Mouse (Mus musculus): ENCODE data around the gene Lgals7. TPM values are rescaled to one million over a fixed set of nuclear protein-coding genes. Genes with fewer than 3 reads are reported as not detected.

Gene Lgals7
- polyA plus RNA-seq, 1 experiment from 2014 or later, result 0.34 TPM

GRCm38 (mm10) chr7:28886486-28886885 is 22.8 kb downstream of the Lgals7 start:
- H3K27ac ChIP-seq (ENCODE audit: low read depth), result no peak overlapping the region
- H3K4me1 ChIP-seq (ENCODE audit: insufficient read depth), result peaks cover 5% of the 10 kb centered on the region; the same call in 1 of the 2 replicates
- H3K36me3 ChIP-seq (replicated peaks; ENCODE audit: insufficient read depth, low read length), result peaks cover 3% of the 10 kb centered on the region
- H3K4me2 ChIP-seq (ENCODE audit: low read depth, low read length), result no peak overlapping the region
- no peak overlapping the region for H3K4me3 ChIP-seq (ENCODE audit: low read depth, low read length)
- H3K9me3 ChIP-seq (ENCODE audit: low read length), result no peaks in the 10 kb centered on the region
- ATAC-seq (no peak), DNase-seq (no peak)
- H3K27me3 ChIP-seq (ENCODE audit: insufficient read depth, low read length), result peaks cover 22% of the 10 kb centered on the region
- no peak overlapping the region for H3K9ac ChIP-seq (replicated peaks)
- 24% methylated on average over 14 of the region's 14 CpGs for whole genome bisulfite sequencing (ENCODE audit: insufficient replicate concordance)
- TF ChIP-seq CTCF (IDR thresholded peaks at IDR 0.05; ENCODE audit: low read depth) (no peak), EP300 (IDR thresholded peaks at IDR 0.05; ENCODE audit: low read depth) (no peak)

GRCm38 (mm10) chr7:28888701-28889161 is 25.1 kb downstream of the Lgals7 start:
- TF ChIP-seq CTCF (IDR thresholded peaks at IDR 0.05; ENCODE audit: low read depth) (no peak), EP300 (IDR thresholded peaks at IDR 0.05; ENCODE audit: low read depth) (no peak)
- Histone ChIP-seq H3K9ac (replicated peaks) (peak overlapping the region; percentile 35; the same call in 1 of the 2 replicates), H3K27me3 (ENCODE audit: insufficient read depth, low read length) (peaks cover 22% of the 10 kb centered on the region), H3K36me3 (replicated peaks; ENCODE audit: insufficient read depth, low read length) (peaks cover 23% of the 10 kb centered on the region), H3K4me2 (ENCODE audit: low read depth, low read length) (peak overlapping the region; percentile 50), H3K4me3 (ENCODE audit: low read depth, low read length) (peak overlapping the region; percentile 12; the same call in 1 of the 2 replicates), H3K4me1 (ENCODE audit: insufficient read depth) (peaks cover 5% of the 10 kb centered on the region; the same call in 1 of the 2 replicates), H3K27ac (ENCODE audit: low read depth) (no peak overlapping the region), H3K9me3 (ENCODE audit: low read length) (no peaks in the 10 kb centered on the region)
- 8% methylated on average over 24 of the region's 27 CpGs for WGBS (ENCODE audit: insufficient replicate concordance)
- no peak for ATAC-seq
- DNase-seq, result no peak

GRCm38 (mm10) chr7:28892601-28893000 is 28.9 kb downstream of the Lgals7 start:
- ATAC-seq (no peak), DNase-seq (no peak)
- no peak overlapping the region for H3K4me2 ChIP-seq (ENCODE audit: low read depth, low read length)
- TF ChIP-seq CTCF (IDR thresholded peaks at IDR 0.05; ENCODE audit: low read depth), result no peak
- TF ChIP-seq EP300 (IDR thresholded peaks at IDR 0.05; ENCODE audit: low read depth), result no peak
- peaks cover 5% of the 10 kb centered on the region; the same call in 1 of the 2 replicates for H3K4me1 ChIP-seq (ENCODE audit: insufficient read depth)
- WGBS (ENCODE audit: insufficient replicate concordance), result 92% methylated on average over 17 of the region's 17 CpGs
- H3K9ac ChIP-seq (replicated peaks), result no peak overlapping the region
- H3K9me3 ChIP-seq (ENCODE audit: low read length), result no peaks in the 10 kb centered on the region
- H3K27me3 ChIP-seq (ENCODE audit: insufficient read depth, low read length), result peaks cover 17% of the 10 kb centered on the region
- peaks cover 61% of the 10 kb centered on the region for H3K36me3 ChIP-seq (replicated peaks; ENCODE audit: insufficient read depth, low read length)
- H3K27ac ChIP-seq (ENCODE audit: low read depth), result no peak overlapping the region
- H3K4me3 ChIP-seq (ENCODE audit: low read depth, low read length), result no peak overlapping the region

GRCm38 (mm10) chr7:28893643-28894265 is 30.1 kb downstream of the Lgals7 start:
- Histone ChIP-seq H3K4me2 (ENCODE audit: low read depth, low read length) (no peak overlapping the region), H3K9ac (replicated peaks) (no peak overlapping the region), H3K4me3 (ENCODE audit: low read depth, low read length) (no peak overlapping the region), H3K36me3 (replicated peaks; ENCODE audit: insufficient read depth, low read length) (peaks cover 73% of the 10 kb centered on the region), H3K27ac (ENCODE audit: low read depth) (no peak overlapping the region), H3K27me3 (ENCODE audit: insufficient read depth, low read length) (peaks cover 7% of the 10 kb centered on the region), H3K4me1 (ENCODE audit: insufficient read depth) (peaks cover 3% of the 10 kb centered on the region; the same call in 1 of the 2 replicates), H3K9me3 (ENCODE audit: low read length) (no peaks in the 10 kb centered on the region)
- no peak for TF ChIP-seq EP300 (IDR thresholded peaks at IDR 0.05; ENCODE audit: low read depth)
- TF ChIP-seq CTCF (IDR thresholded peaks at IDR 0.05; ENCODE audit: low read depth), result peak; percentile 66
- peak; percentile 36; the same call in 1 of the 2 replicates for ATAC-seq
- 73% methylated on average over 7 of the region's 7 CpGs for WGBS (ENCODE audit: insufficient replicate concordance)
- DNase-seq, result peak; percentile 50

GRCm38 (mm10) chr7:28894942-28895341 is 31.3 kb downstream of the Lgals7 start:
- no peak overlapping the region for H3K9ac ChIP-seq (replicated peaks)
- no peaks in the 10 kb centered on the region for H3K27me3 ChIP-seq (ENCODE audit: insufficient read depth, low read length)
- no peak overlapping the region; the same call in 1 of the 2 replicates for H3K27ac ChIP-seq (ENCODE audit: low read depth)
- no peaks in the 10 kb centered on the region for H3K9me3 ChIP-seq (ENCODE audit: low read length)
- ATAC-seq, result peak; percentile 37; the same call in 1 of the 2 replicates
- H3K4me1 ChIP-seq (ENCODE audit: insufficient read depth), result no peaks in the 10 kb centered on the region
- WGBS (ENCODE audit: insufficient replicate concordance), result 58% methylated on average over 5 of the region's 5 CpGs
- DNase-seq, result no peak
- no peak for TF ChIP-seq CTCF (IDR thresholded peaks at IDR 0.05; ENCODE audit: low read depth)
- no peak for TF ChIP-seq EP300 (IDR thresholded peaks at IDR 0.05; ENCODE audit: low read depth)
- peaks cover 82% of the 10 kb centered on the region for H3K36me3 ChIP-seq (replicated peaks; ENCODE audit: insufficient read depth, low read length)
- no peak overlapping the region for H3K4me2 ChIP-seq (ENCODE audit: low read depth, low read length)
- no peak overlapping the region for H3K4me3 ChIP-seq (ENCODE audit: low read depth, low read length)

- H3K4me2 ChIP-seq (ENCODE audit: low read depth, low read length), result no peak overlapping the region
- DNase-seq (no peak), ATAC-seq (no peak)
- no peaks in the 10 kb centered on the region for H3K27me3 ChIP-seq (ENCODE audit: insufficient read depth, low read length)
- no peaks in the 10 kb centered on the region for H3K9me3 ChIP-seq (ENCODE audit: low read length)
- TF ChIP-seq EP300 (IDR thresholded peaks at IDR 0.05; ENCODE audit: low read depth), result no peak
- H3K4me1 ChIP-seq (ENCODE audit: insufficient read depth), result no peaks in the 10 kb centered on the region
- peaks cover 94% of the 10 kb centered on the region for H3K36me3 ChIP-seq (replicated peaks; ENCODE audit: insufficient read depth, low read length)
- no peak overlapping the region for H3K9ac ChIP-seq (replicated peaks)
- H3K4me3 ChIP-seq (ENCODE audit: low read depth, low read length), result no peak overlapping the region
- H3K27ac ChIP-seq (ENCODE audit: low read depth), result no peak overlapping the region
- 93% methylated on average over 6 of the region's 6 CpGs for WGBS (ENCODE audit: insufficient replicate concordance)
Observed at GRCm38 (mm10) chr7:28897661-28898060, 34.0 kb downstream of the Lgals7 start.
